In genomic region chr11:107044321-107044720, GRCm38 (mm10) we compare ENCODE assay signal across 9 mouse cellular contexts. TPM values are rescaled to one million over a fixed set of nuclear protein-coding genes. Genes with fewer than 3 reads are reported as not detected.
DNase-seq lines count a peak whose midpoint lies in the region; ATAC-seq and TF ChIP-seq lines count a peak whose summit lies in the region.
"Had no signal": no experiment of that assay in that cellular context is flagged by ENCODE, and none has a peak within 500 bp of the region (broad histone marks: within the 10 kb centered on the region; RNA-seq: fewer than 3 reads in every experiment).

No protein-coding gene starts in this region.

- no peaks in the 10 kb centered on the region for H3K27me3 ChIP-seq in heart, adult 2 months (ENCODE audit: control insufficient read depth, insufficient read depth, low read length)
- H3K27me3 ChIP-seq in heart, embryonic 10.5 days (ENCODE audit: insufficient read depth, poor library complexity, severe bottlenecking): no peaks in the 10 kb centered on the region
- H3K27me3 ChIP-seq in ES-Bruce4 (ENCODE audit: control insufficient read depth, insufficient read depth, low read length, poor library complexity, severe bottlenecking): no peaks in the 10 kb centered on the region
- no peaks in the 10 kb centered on the region for H3K27me3 ChIP-seq in lung, postnatal 0 days (replicated peaks; ENCODE audit: insufficient read depth, low read length)

- no peak overlapping the region for H3K27ac ChIP-seq in heart, adult 2 months
- H3K27ac ChIP-seq in heart, embryonic 10.5 days: no peak overlapping the region
- H3K27ac ChIP-seq in ES-Bruce4 (ENCODE audit: insufficient read depth, low read length): no peak overlapping the region
- no peak overlapping the region for H3K27ac ChIP-seq in lung, postnatal 0 days (ENCODE audit: low read length)
- H3K27ac ChIP-seq: macrophage had no signal

- ATAC-seq in frontal cortex, adult (ENCODE audit: low TSS enrichment): peak; percentile 86
- ATAC-seq in lung, postnatal 0 days: peak; percentile 49

- peaks cover 2% of the 10 kb centered on the region; the same call in 1 of the 2 replicates for H3K4me1 ChIP-seq in heart, adult 2 months (ENCODE audit: control insufficient read depth, insufficient read depth, low read length)
- no peaks in the 10 kb centered on the region for H3K4me1 ChIP-seq in heart, embryonic 10.5 days
- H3K4me1 ChIP-seq in ES-Bruce4 (ENCODE audit: control insufficient read depth, insufficient read depth, low read length): no peaks in the 10 kb centered on the region
- H3K4me1 ChIP-seq in lung, postnatal 0 days (ENCODE audit: insufficient read depth, low read depth, low read length): no peaks in the 10 kb centered on the region

- H3K36me3 ChIP-seq in heart, adult 2 months (ENCODE audit: control insufficient read depth, insufficient read depth, low read length): peaks cover 4% of the 10 kb centered on the region
- H3K36me3 ChIP-seq in heart, embryonic 10.5 days: peaks cover 68% of the 10 kb centered on the region
- H3K36me3 ChIP-seq in ES-Bruce4 (ENCODE audit: control insufficient read depth, insufficient read depth, low read length, poor library complexity, severe bottlenecking): peaks cover 45% of the 10 kb centered on the region
- H3K36me3 ChIP-seq in lung, postnatal 0 days (ENCODE audit: insufficient read depth, low read length): peaks cover 23% of the 10 kb centered on the region

- TF ChIP-seq POLR2A in heart, adult 2 months (IDR thresholded peaks at IDR 0.05; ENCODE audit: insufficient read depth, low read depth, low read length): no peak
- no peak for TF ChIP-seq POLR2A in ES-Bruce4 (IDR thresholded peaks at IDR 0.05; ENCODE audit: insufficient read depth, low read length)

- H3K4me2 ChIP-seq in lung, postnatal 0 days (replicated peaks; ENCODE audit: low read depth, low read length): no peak overlapping the region

- peak; percentile 63 to 66 for DNase-seq in heart, adult 2 months
- no peak for DNase-seq in heart, embryonic 10.5 days (ENCODE audit: low spot score)
- peak; percentile 95 for DNase-seq in c-Kit-positive CD71-positive TER-119-positive erythroid progenitor cells, embryonic 14.5 days (ENCODE audit: low spot score)
- peak; percentile 80 for DNase-seq in large intestine, adult 2 months (ENCODE audit: low read depth, low spot score)
- DNase-seq in lung, postnatal 0 days (ENCODE audit: low spot score): peak; percentile 88
- DNase-seq in spleen, adult 12 weeks (ENCODE audit: low spot score): peak; percentile 58

- no peak for TF ChIP-seq EP300 in heart, adult 2 months (IDR thresholded peaks at IDR 0.05; ENCODE audit: insufficient read depth, low read depth, low read length)
- no peak for TF ChIP-seq EP300 in ES-Bruce4 (IDR thresholded peaks at IDR 0.05; ENCODE audit: insufficient read depth, low read depth, low read length)
- no peak for TF ChIP-seq EP300 in lung, postnatal 0 days (IDR thresholded peaks at IDR 0.05)

- intact Hi-C loops in heart, adult 2 months (cut with DNase I): loop anchor here (2.0 kb wide), 1 partner anchor 194 kb away; no protein-coding TSS in a partner anchor

- TF ChIP-seq CTCF in heart, adult 2 months (IDR thresholded peaks at IDR 0.05): peak; percentile 88
- TF ChIP-seq CTCF in ES-Bruce4 (IDR thresholded peaks at IDR 0.05; ENCODE audit: low read depth, low read length): peak; percentile 25
- TF ChIP-seq CTCF in lung, postnatal 0 days (IDR thresholded peaks at IDR 0.05): peak; percentile 88

- H3K9me3 ChIP-seq in heart, embryonic 10.5 days: no peaks in the 10 kb centered on the region
- no peaks in the 10 kb centered on the region for H3K9me3 ChIP-seq in ES-Bruce4 (replicated peaks; ENCODE audit: control insufficient read depth, insufficient read depth, low read length, poor library complexity, severe bottlenecking)
- H3K9me3 ChIP-seq in lung, postnatal 0 days (ENCODE audit: low read length): no peaks in the 10 kb centered on the region

- H3K79me2 ChIP-seq in heart, adult 2 months (replicated peaks; ENCODE audit: control insufficient read depth, insufficient read depth, low read length): no peaks in the 10 kb centered on the region

- no peak overlapping the region for H3K4me3 ChIP-seq in heart, adult 2 months
- H3K4me3 ChIP-seq in heart, embryonic 10.5 days: no peak overlapping the region
- no peak overlapping the region for H3K4me3 ChIP-seq in ES-Bruce4 (ENCODE audit: low read depth, low read length)
- no peak overlapping the region for H3K4me3 ChIP-seq in lung, postnatal 0 days (ENCODE audit: low read depth, low read length)

- no peak overlapping the region for H3K9ac ChIP-seq in heart, adult 2 months (ENCODE audit: low read depth, low read length)
- H3K9ac ChIP-seq in ES-Bruce4 (ENCODE audit: low read depth, poor library complexity, severe bottlenecking): no peak overlapping the region
- H3K9ac ChIP-seq in lung, postnatal 0 days (replicated peaks; ENCODE audit: low read depth): no peak overlapping the region

- WGBS in heart, adult 2 months: 18% methylated on average over 5 of the region's 5 CpGs
- 32% methylated on average over 5 of the region's 5 CpGs for WGBS in heart, embryonic 10.5 days
- 12% methylated on average over 5 of the region's 5 CpGs for WGBS in large intestine, adult 2 months
- WGBS in lung, postnatal 0 days: 28% methylated on average over 5 of the region's 5 CpGs

RNA-seq across cellular contexts. Expression of gene 1810010H24Rik, which starts 18.8 kb away (rescaled TPM):
- total RNA-seq in heart, adult 2 months (2021): 1 to 10 TPM; 1.9 to 3.0 TPM
- 1.9 and 2.7 TPM in 2 replicates for polyA plus RNA-seq in heart, adult 2 months (2012; rRNA removed)
- polyA plus RNA-seq in heart, embryonic 10.5 days (2016; fragmentation: Nextera tagmentation; extraction: Ambion mirVana): 1.7 and 2.0 TPM in 2 replicates
- 1.4 and 3.0 TPM in 2 replicates for polyA plus RNA-seq in ES-Bruce4 (2011; ENCODE audit: insufficient read depth, insufficient read length, low read depth, missing spikeins)
- polyA plus RNA-seq in large intestine, adult 2 months (2012; rRNA removed): 0.78 and 1.5 TPM in 2 replicates
- polyA plus RNA-seq in lung, postnatal 0 days (2015; fragmentation: Nextera tagmentation; extraction: Ambion mirVana): 51.8 and 56.2 TPM in 2 replicates

RNA-seq across cellular contexts. Expression of gene Kpna2, which starts 45.0 kb away (rescaled TPM):
- total RNA-seq in heart, adult 2 months (2021): 10 to 100 TPM; 61.1 to 62.9 TPM
- 19.5 and 35.7 TPM in 2 replicates for polyA plus RNA-seq in heart, adult 2 months (2012; rRNA removed)
- 431 and 488 TPM in 2 replicates for polyA plus RNA-seq in heart, embryonic 10.5 days (2016; fragmentation: Nextera tagmentation; extraction: Ambion mirVana)
- polyA plus RNA-seq in ES-Bruce4 (2011; ENCODE audit: insufficient read depth, insufficient read length, low read depth, missing spikeins): 487 and 560 TPM in 2 replicates
- polyA plus RNA-seq in large intestine, adult 2 months (2012; rRNA removed): 48.5 and 53.4 TPM in 2 replicates
- polyA plus RNA-seq in lung, postnatal 0 days (2015; fragmentation: Nextera tagmentation; extraction: Ambion mirVana): 83.6 and 97.1 TPM in 2 replicates

Comparison
In these comparisons a context has a peak if more than half of its experiments do, and no peak if none do; other contexts are left out.
1. CTCF ChIP-seq: peak in every context shown above with its lines; median percentile 88 in heart, adult 2 months; 88 in lung, postnatal 0 days; 25 in ES-Bruce4.
2. RNA of gene 1810010H24Rik, which starts 18.8 kb away (polyA plus RNA-seq): 51.8 to 56.2 TPM in lung, postnatal 0 days; 1.9 to 2.7 TPM in heart, adult 2 months, 1.7 to 2.0 TPM in heart, embryonic 10.5 days, 1.4 to 3.0 TPM in ES-Bruce4 and 0.78 to 1.5 TPM in large intestine, adult 2 months; every median in the first group is over 10 times any median in the second.